In the genomic region with DNA sequence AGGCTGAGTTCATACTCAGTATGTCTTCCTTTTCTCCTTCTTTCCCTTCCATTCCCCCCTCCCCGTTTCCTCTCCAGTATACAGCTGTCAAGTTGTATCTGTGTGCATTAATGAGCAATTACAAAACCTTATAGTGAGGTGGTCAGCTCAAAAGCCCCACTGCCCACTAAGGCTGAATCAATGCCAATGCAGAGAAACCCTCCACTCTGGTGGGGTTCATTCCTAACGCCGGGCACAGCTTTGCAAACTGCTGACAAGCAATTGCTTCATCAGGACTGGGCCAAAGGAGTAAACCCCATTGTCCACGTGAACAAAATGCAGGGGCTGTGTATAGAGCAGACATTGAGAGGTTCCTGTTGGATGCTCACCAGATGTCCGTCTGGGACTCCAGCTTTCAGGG, we compare ENCODE assay signal across 24 mouse cellular contexts.
"Had no signal": no experiment of that assay in that cellular context is flagged by ENCODE, and none has a peak within 500 bp of the region (broad histone marks: within the 10 kb centered on the region; RNA-seq: fewer than 3 reads in every experiment).

No protein-coding gene starts in this region.

- H3K27ac ChIP-seq: heart, adult 2 months; heart, embryonic 13.5 days; heart, embryonic 15.5 days; hindbrain, embryonic 13.5 days; hindbrain, embryonic 15.5 days; hindbrain, postnatal 0 days; kidney, embryonic 15.5 days; kidney, postnatal 0 days; limb, embryonic 13.5 days; limb, embryonic 15.5 days; liver, embryonic 12.5 days had no signal

- H3K9me3 ChIP-seq: heart, embryonic 13.5 days; heart, embryonic 15.5 days; hindbrain, embryonic 13.5 days; hindbrain, embryonic 15.5 days; kidney, embryonic 15.5 days; limb, embryonic 13.5 days; limb, embryonic 15.5 days; liver, embryonic 12.5 days had no signal

- H3K27me3 ChIP-seq: heart, embryonic 13.5 days; heart, embryonic 15.5 days; hindbrain, embryonic 13.5 days; hindbrain, embryonic 15.5 days; kidney, embryonic 15.5 days; limb, embryonic 13.5 days; limb, embryonic 15.5 days; liver, embryonic 12.5 days had no signal

- H3K4me2 ChIP-seq: heart, embryonic 11.5 days; heart, embryonic 13.5 days; heart, embryonic 15.5 days; hindbrain, embryonic 13.5 days; hindbrain, embryonic 15.5 days; kidney, embryonic 15.5 days; limb, embryonic 13.5 days; limb, embryonic 15.5 days; liver, embryonic 12.5 days had no signal

- H3K4me1 ChIP-seq: hindbrain, embryonic 13.5 days; hindbrain, embryonic 15.5 days; kidney, embryonic 15.5 days; liver, embryonic 12.5 days had no signal

- H3K36me3 ChIP-seq: heart, embryonic 13.5 days; heart, embryonic 15.5 days; hindbrain, embryonic 13.5 days; hindbrain, embryonic 15.5 days; kidney, embryonic 15.5 days; limb, embryonic 13.5 days; limb, embryonic 15.5 days; liver, embryonic 12.5 days had no signal

- ATAC-seq: hindbrain, postnatal 0 days; intestine, postnatal 0 days; liver, embryonic 12.5 days had no signal

- DNase-seq: gastrocnemius, postnatal 14 days; gastrocnemius, postnatal 36 days; heart, adult 11 months; heart, adult 2 months; heart, postnatal 14 days; heart, postnatal 36 days; kidney, adult 18-20 months; kidney, adult 9 months; kidney, postnatal 14 days; kidney, postnatal 36 days; layer of hippocampus, adult 9-11 months; layer of hippocampus, postnatal 36 days had no signal

- H3K4me3 ChIP-seq: heart, adult 2 months; heart, embryonic 13.5 days; heart, embryonic 15.5 days; hindbrain, embryonic 13.5 days; hindbrain, embryonic 15.5 days; kidney, embryonic 15.5 days; limb, embryonic 13.5 days; limb, embryonic 15.5 days; liver, embryonic 12.5 days had no signal

- H3K9ac ChIP-seq: heart, embryonic 13.5 days; heart, embryonic 15.5 days; hindbrain, embryonic 13.5 days; hindbrain, embryonic 15.5 days; kidney, embryonic 15.5 days; limb, embryonic 13.5 days; limb, embryonic 15.5 days; liver, embryonic 12.5 days had no signal
